In the genomic region with DNA sequence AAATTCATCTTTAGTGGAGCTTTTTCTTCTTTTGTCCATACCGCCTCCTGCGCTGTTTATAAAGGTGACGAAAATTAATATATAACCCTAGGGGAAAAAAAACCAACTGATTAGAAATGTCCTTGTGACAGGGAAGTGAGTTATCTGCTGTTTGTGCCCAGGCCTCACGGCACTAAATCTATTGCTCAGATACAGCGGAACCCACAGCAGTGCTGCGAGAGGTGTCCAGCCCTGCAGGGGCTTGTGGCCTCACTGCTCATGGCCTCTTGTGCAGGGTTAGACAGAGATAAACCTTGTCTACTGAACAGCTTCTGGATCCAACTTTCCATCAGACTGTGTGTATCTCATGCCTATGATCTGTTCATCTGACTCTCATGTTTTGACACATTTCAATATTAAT, we compare ENCODE assay signal across 20 mouse cellular contexts. TPM values are rescaled to one million over a fixed set of nuclear protein-coding genes. Genes with fewer than 3 reads are reported as not detected.
"Had no signal": no experiment of that assay in that cellular context is flagged by ENCODE, and none has a peak within 500 bp of the region (broad histone marks: within the 10 kb centered on the region; RNA-seq: fewer than 3 reads in every experiment).

No protein-coding gene starts in this region.

- H3K9me3 ChIP-seq: lung, embryonic 15.5 days; megakaryocyte, embryonic 14.5 days; midbrain, embryonic 13.5 days; midbrain, embryonic 15.5 days; neural tube, embryonic 12.5 days; stomach, embryonic 15.5 days had no signal

- H3K4me3 ChIP-seq: lung, embryonic 15.5 days; megakaryocyte, embryonic 14.5 days; midbrain, embryonic 13.5 days; midbrain, embryonic 15.5 days; neural tube, embryonic 12.5 days; stomach, embryonic 15.5 days had no signal

- H3K9ac ChIP-seq: lung, embryonic 15.5 days; midbrain, embryonic 13.5 days; midbrain, embryonic 15.5 days; neural tube, embryonic 12.5 days; stomach, embryonic 15.5 days had no signal

- DNase-seq: lung, adult 2 months; lung, postnatal 14 days; lung, postnatal 36 days; right cerebral cortex, postnatal 14 days; thymus, adult 2 months; thymus, postnatal 25 days; thymus, postnatal 4 days had no signal

- ATAC-seq: lung, postnatal 0 days; midbrain, embryonic 13.5 days; midbrain, embryonic 15.5 days had no signal

- H3K27me3 ChIP-seq: lung, embryonic 15.5 days; megakaryocyte, embryonic 14.5 days; midbrain, embryonic 13.5 days; midbrain, embryonic 15.5 days; neural tube, embryonic 12.5 days; stomach, embryonic 15.5 days had no signal

- H3K4me1 ChIP-seq: lung, embryonic 15.5 days; midbrain, embryonic 13.5 days; midbrain, embryonic 15.5 days; neural tube, embryonic 12.5 days; stomach, embryonic 15.5 days had no signal

- H3K27ac ChIP-seq: lung, embryonic 15.5 days; macrophage; midbrain, embryonic 13.5 days; midbrain, embryonic 15.5 days; neural tube, embryonic 12.5 days; stomach, embryonic 15.5 days; stomach, postnatal 0 days had no signal

- H3K4me2 ChIP-seq: lung, embryonic 15.5 days; midbrain, embryonic 11.5 days; midbrain, embryonic 13.5 days; midbrain, embryonic 15.5 days; neural tube, embryonic 12.5 days; stomach, embryonic 15.5 days had no signal

RNA-seq across cellular contexts. Expression of a gene that starts 37.0 kb away (rescaled TPM):
- total RNA-seq: megakaryocyte progenitor cell, adult 5-6 weeks; midbrain, postnatal 0 days had no signal
- polyA plus RNA-seq: macrophage; midbrain, embryonic 11.5 days; neural tube, embryonic 12.5 days; spleen, adult 2 months had no signal
